Mouse (Mus musculus) limb, embryonic 14.5 days (tissue): ENCODE measurements around the gene Adra2a. TPM values are rescaled to one million over a fixed set of nuclear protein-coding genes. Genes with fewer than 3 reads are reported as not detected.

ENCODE experiments used
- ATAC-seq: fragments of 200-750 bp; cut with Nextera tagmentation; 2 replicates; pipeline ENCODE4 v1.8.0; 2017; ENCODE audit warnings: low read depth, moderate number of reproducible peaks, moderate TSS enrichment; ENCODE audit not compliant: low FRiP score
- DNase-seq: peaks from one replicate; pipeline ENCODE4 v3.0.0-alpha.2; 2015; ENCODE audit warnings: low spot score
- H3K27ac ChIP-seq: fragments of 300-500 bp; sonication (generic); replicated peaks from 2 replicates; pipeline ENCODE4 v1.5.1; 2014; ENCODE audit warnings: low read depth, mild to moderate bottlenecking, low read length, moderate library complexity, mixed read lengths
- H3K27me3 ChIP-seq: fragments of 300-500 bp; sonication (generic); 2 replicates; pipeline ENCODE4 v1.6.1; 2014; ENCODE audit warnings: low read length, mixed read lengths; ENCODE audit not compliant: control insufficient read depth, insufficient read depth
- H3K36me3 ChIP-seq: fragments of 300-500 bp; sonication (generic); 2 replicates; pipeline ENCODE4 v1.6.1; 2014; ENCODE audit warnings: mild to moderate bottlenecking, low read length, moderate library complexity, mixed read lengths; ENCODE audit not compliant: control insufficient read depth, insufficient read depth
- H3K4me1 ChIP-seq: fragments of 300-500 bp; sonication (generic); 2 replicates; pipeline ENCODE4 v1.6.1; 2014; ENCODE audit warnings: antibody characterized with exemption, low read length, mixed read lengths; ENCODE audit not compliant: control insufficient read depth, insufficient read depth
- H3K4me2 ChIP-seq: fragments of 300-500 bp; sonication (generic); replicated peaks from 2 replicates; pipeline ENCODE4 v1.6.1; 2014; ENCODE audit warnings: low read depth, mild to moderate bottlenecking, low read length, moderate library complexity; ENCODE audit not compliant: severe bottlenecking
- H3K4me3 ChIP-seq: fragments of 300-500 bp; sonication (generic); replicated peaks from 2 replicates; pipeline ENCODE4 v1.5.1; 2014; ENCODE audit warnings: low read length
- H3K9ac ChIP-seq: fragments of 300-500 bp; sonication (generic); 2 replicates; pipeline ENCODE4 v1.6.1; 2014; ENCODE audit warnings: mild to moderate bottlenecking, low read depth, low read length, moderate library complexity; ENCODE audit not compliant: severe bottlenecking
- H3K9me3 ChIP-seq: fragments of 300-500 bp; sonication (generic); 2 replicates; pipeline ENCODE4 v1.6.1; 2016; ENCODE audit warnings: low read length; ENCODE audit not compliant: control insufficient read depth
- POLR2A ChIP-seq: fragments of 200-500 bp; IDR thresholded peaks from 2 replicates; pipeline ENCODE4 v1.8.0; 2012; ENCODE audit warnings: inconsistent platforms, mild to moderate bottlenecking, moderate library complexity, borderline replicate concordance; ENCODE audit not compliant: insufficient read depth, insufficient read length; ENCODE audit errors: extremely low read depth
- WGBS: fragments of 180-500 bp; shearing (Covaris S2); extraction: QIAGEN DNeasy Blood & Tissue Kit; methylation state at CpG from one replicate; pipeline ENCODE4 v1.1.7; 2014; 5-methylcytosine and 5-hydroxymethylcytosine counted together
- polyA plus RNA-seq, 2 experiments: library from polyadenylated mRNA; depleted of rRNA in 1 of 2; stranded (reverse) in 1 of 2; unstranded in 1 of 2; fragments of >200 nt; fragmentation: Nextera tagmentation in 1 of 2; extraction: Ambion mirVana in 1 of 2; gene quantifications; 2 replicates each; pipeline versions ENCODE4 v1.2.1 to v1.2.3; 2012 to 2014

Adra2a gene
- polyA plus RNA-seq, 2 experiments, result 1.2 to 3.7 TPM

DNA sequence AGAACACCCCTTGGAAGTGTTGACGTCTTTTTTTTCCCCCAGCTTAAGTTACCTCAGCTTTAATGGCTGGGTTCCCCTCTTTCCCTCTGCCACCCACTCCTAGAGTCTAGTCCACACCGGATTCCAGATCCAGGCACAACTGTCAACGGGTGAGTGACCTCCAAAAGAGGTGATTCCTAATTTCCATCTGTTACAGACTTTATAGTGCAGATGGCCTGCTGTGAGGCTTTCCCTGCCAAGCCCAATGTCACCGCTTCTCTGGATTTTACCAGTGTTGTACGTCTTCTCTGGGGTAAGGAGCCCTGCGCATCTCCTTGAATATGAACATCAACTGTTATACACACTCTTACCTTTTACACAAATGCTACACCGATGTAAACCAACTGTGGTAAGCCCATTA lies 4.5 kb upstream of the Adra2a start:
- ATAC-seq (no peak), DNase-seq (no peak)
- no peaks in the 10 kb centered on the region for H3K4me1 ChIP-seq
- 62% methylated on average over 7 of the region's 7 CpGs for WGBS
- no peaks in the 10 kb centered on the region for H3K27me3 ChIP-seq
- no peak for TF ChIP-seq POLR2A
- H3K4me3 ChIP-seq, result no peak overlapping the region
- H3K9ac ChIP-seq, result no peak overlapping the region
- H3K36me3 ChIP-seq, result peaks cover 9% of the 10 kb centered on the region; the same call in 1 of the 2 replicates
- H3K9me3 ChIP-seq, result no peaks in the 10 kb centered on the region
- H3K27ac ChIP-seq, result no peak overlapping the region
- no peak overlapping the region for H3K4me2 ChIP-seq

DNA sequence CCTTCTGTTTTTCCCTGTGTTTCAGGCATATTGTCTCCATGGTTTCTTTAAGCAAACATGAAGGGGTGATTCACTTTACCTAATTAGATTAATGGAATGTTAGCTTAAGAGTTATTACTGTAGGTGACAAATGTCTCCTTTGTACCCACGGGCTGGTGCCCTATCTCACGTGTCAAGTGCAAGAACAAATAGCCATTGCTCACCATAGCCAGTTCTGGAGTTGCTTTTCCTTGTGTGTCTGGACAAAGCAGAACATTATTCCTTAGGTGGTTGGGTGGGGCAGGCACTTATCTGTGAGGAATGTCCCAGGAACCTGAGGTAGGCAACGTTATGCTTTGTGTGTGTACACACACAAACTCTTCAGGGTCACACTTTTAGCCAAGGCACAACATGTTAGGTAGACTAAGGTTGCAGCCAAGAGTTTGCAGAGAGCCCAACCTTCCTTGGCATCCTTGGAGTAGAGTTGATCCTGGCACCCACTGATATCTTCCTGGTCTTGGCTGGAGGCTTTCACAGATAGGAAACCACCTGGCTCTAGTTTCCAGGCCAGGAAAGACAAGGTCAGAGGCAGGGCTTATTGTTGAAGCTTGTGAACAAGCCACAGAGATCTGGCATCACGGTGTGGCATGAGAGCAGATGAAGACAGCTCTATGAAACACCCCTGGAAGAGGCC lies 3.5 kb upstream of the Adra2a start:
- no peak overlapping the region for H3K9ac ChIP-seq
- DNase-seq (no peak), ATAC-seq (no peak)
- 52% methylated on average over 4 of the region's 4 CpGs for WGBS
- no peak overlapping the region for H3K4me3 ChIP-seq
- H3K9me3 ChIP-seq, result no peaks in the 10 kb centered on the region
- H3K4me1 ChIP-seq, result peaks cover 3% of the 10 kb centered on the region
- no peak overlapping the region for H3K4me2 ChIP-seq
- 0 out of 2 replicates have a peak, but pooled peaks cover 6% of the 10 kb centered on the region for H3K36me3 ChIP-seq
- no peak for TF ChIP-seq POLR2A
- peaks cover 4% of the 10 kb centered on the region; the same call in 1 of the 2 replicates for H3K27me3 ChIP-seq
- H3K27ac ChIP-seq, result no peak overlapping the region

- Histone ChIP-seq H3K36me3 (0 out of 2 replicates have a peak, but pooled peaks cover 6% of the 10 kb centered on the region), H3K9me3 (no peaks in the 10 kb centered on the region), H3K27ac (no peak overlapping the region), H3K27me3 (peaks cover 9% of the 10 kb centered on the region), H3K9ac (no peak overlapping the region), H3K4me2 (no peak overlapping the region), H3K4me1 (peaks cover 8% of the 10 kb centered on the region), H3K4me3 (no peak overlapping the region)
- DNase-seq (no peak), ATAC-seq (no peak)
- 27% methylated on average over 5 of the region's 5 CpGs for WGBS
- no peak for TF ChIP-seq POLR2A
These were observed 3.0 kb upstream of the Adra2a start for GRCm38 (mm10) chr19:54041029-54041367.

GRCm38 (mm10) chr19:54044507-54045371 lies 788 bp downstream of the Adra2a start:
- Histone ChIP-seq H3K27ac (no peak overlapping the region), H3K9me3 (no peaks in the 10 kb centered on the region), H3K4me2 (peak overlapping the region; percentile 99), H3K9ac (peak overlapping the region; percentile 50), H3K36me3 (no peaks in the 10 kb centered on the region), H3K4me3 (peak overlapping the region; percentile 52), H3K27me3 (peaks cover 46% of the 10 kb centered on the region), H3K4me1 (peaks cover 24% of the 10 kb centered on the region)
- WGBS, result under 1% methylated on average over 44 of the region's 59 CpGs
- TF ChIP-seq POLR2A, result no peak
- DNase-seq (peak; percentile 79), ATAC-seq (peak; percentile 82)

- Histone ChIP-seq H3K9ac (peak overlapping the region; percentile 50), H3K27ac (no peak overlapping the region), H3K4me1 (peaks cover 24% of the 10 kb centered on the region), H3K36me3 (no peaks in the 10 kb centered on the region), H3K9me3 (no peaks in the 10 kb centered on the region), H3K4me3 (peak overlapping the region; percentile 52), H3K27me3 (peaks cover 46% of the 10 kb centered on the region), H3K4me2 (peak overlapping the region; percentile 99)
- TF ChIP-seq POLR2A, result no peak
- ATAC-seq (0 out of 2 replicates have a peak, but pooled peaks have one; percentile 6), DNase-seq (no peak)
- WGBS, result under 1% methylated on average over 20 of the region's 29 CpGs
These were observed 1.5 kb downstream of the Adra2a start for GRCm38 (mm10) chr19:54045412-54045811.
